Mouse (Mus musculus) ES-E14 (cell line): ENCODE measurements around the gene Egln1.

Source experiments
- CHD2 ChIP-seq: IDR thresholded peaks from 2 replicates; pipeline ENCODE4 v1.6.1; 2014; ENCODE audit warnings: mild to moderate bottlenecking, low read depth, low read length, inconsistent platforms
- ZNF384 ChIP-seq: IDR thresholded peaks from 2 replicates; pipeline ENCODE4 v1.6.1; 2012; ENCODE audit warnings: low read depth, low read length, inconsistent platforms

DNA sequence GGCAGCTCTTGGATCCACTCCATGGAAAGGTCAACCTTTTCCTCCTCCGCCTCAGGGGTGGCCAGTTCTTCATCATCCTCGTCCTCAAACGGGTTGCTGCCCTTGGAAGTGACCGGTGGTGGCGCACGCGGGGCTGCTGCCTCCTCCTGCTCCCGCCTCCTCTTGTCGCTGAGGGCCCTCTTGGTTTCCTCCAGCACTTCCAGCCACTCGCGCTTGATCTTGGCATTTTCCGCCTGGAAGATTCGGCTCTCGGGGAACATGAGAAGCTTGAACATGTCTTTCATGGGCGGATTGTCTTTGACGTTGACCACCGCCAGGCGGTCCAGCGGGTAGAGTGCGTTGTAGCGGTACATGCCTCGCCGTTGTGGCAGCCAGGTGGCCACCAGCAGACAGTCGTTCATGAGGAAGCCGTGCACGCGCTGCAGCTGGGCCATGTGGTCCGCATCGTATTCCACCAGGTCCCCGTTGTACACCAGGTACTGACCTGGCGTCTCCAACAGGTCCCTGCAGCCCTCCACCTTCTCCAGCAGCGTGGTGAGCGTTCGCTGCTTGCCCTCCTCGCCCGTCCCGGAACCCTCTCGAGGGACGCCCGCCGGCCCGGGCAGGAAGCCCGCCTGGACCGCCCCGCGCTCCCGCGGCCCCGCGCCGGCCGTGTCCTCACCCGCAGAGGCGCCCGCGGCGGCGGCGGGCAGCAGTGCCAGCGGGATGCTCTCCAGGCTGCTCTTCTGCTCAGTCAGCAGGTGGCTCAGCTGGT, 52.3 kb downstream of the Egln1 start:
- no peak for TF ChIP-seq ZNF384
- no peak for TF ChIP-seq CHD2
